Mouse (Mus musculus): ENCODE results near the gene Fcmr.

Fcmr gene

GRCm38 (mm10) chr1:130865541-130866221 lies at the start of gene Fcmr:
Gene Fcmr (plus strand): TSS chr1:130865669.
- in situ Hi-C loops (cut with MboI, MseI): no loop called here

- in situ Hi-C loops (cut with MboI, MseI): loop anchor here (5.0 kb wide), 1 partner anchor 277 kb away; no protein-coding TSS in a partner anchor
These were observed 45.7 kb upstream of the Fcmr start for GRCm38 (mm10) chr1:130819737-130820136.

GRCm38 (mm10) chr1:130820316-130821148 lies 44.9 kb upstream of the Fcmr start:
- in situ Hi-C loops (cut with MboI, MseI): loop anchor here (5.0 kb wide), 1 partner anchor 278 kb away; no protein-coding TSS in a partner anchor

- in situ Hi-C loops (cut with MboI, MseI): loop anchor here (5.0 kb wide), 1 partner anchor 279 kb away; no protein-coding TSS in a partner anchor
These were observed 44.4 kb upstream of the Fcmr start for GRCm38 (mm10) chr1:130821149-130821471.

GRCm38 (mm10) chr1:130821911-130822625 lies 43.4 kb upstream of the Fcmr start:
- in situ Hi-C loops (cut with MboI, MseI): loop anchor here (5.0 kb wide), 1 partner anchor 280 kb away; no protein-coding TSS in a partner anchor

- in situ Hi-C loops (cut with MboI, MseI): no loop called here
These were observed 39.0 kb upstream of the Fcmr start, which contains the start of gene Pigr for GRCm38 (mm10) chr1:130826448-130826847. Gene Pigr (plus strand): TSS chr1:130826684.

GRCm38 (mm10) chr1:130828656-130829055 lies 36.8 kb upstream of the Fcmr start:
- in situ Hi-C loops (cut with MboI, MseI): no loop called here

- in situ Hi-C loops (cut with MboI, MseI): no loop called here
These were observed 35.3 kb upstream of the Fcmr start for GRCm38 (mm10) chr1:130829906-130830830.

GRCm38 (mm10) chr1:130832230-130833149 lies 33.0 kb upstream of the Fcmr start:
- in situ Hi-C loops (cut with MboI, MseI): no loop called here

- in situ Hi-C loops (cut with MboI, MseI): no loop called here
These were observed 30.1 kb upstream of the Fcmr start for GRCm38 (mm10) chr1:130835161-130835936.

GRCm38 (mm10) chr1:130838288-130838687 lies 27.2 kb upstream of the Fcmr start:
- in situ Hi-C loops (cut with MboI, MseI): no loop called here

GRCm38 (mm10) chr1:130840599-130841379 lies 24.7 kb upstream of the Fcmr start:
- in situ Hi-C loops (cut with MboI, MseI): no loop called here

GRCm38 (mm10) chr1:130841621-130842020 lies 23.8 kb upstream of the Fcmr start:
- in situ Hi-C loops (cut with MboI, MseI): no loop called here

GRCm38 (mm10) chr1:130844516-130844915 lies 21.0 kb upstream of the Fcmr start:
- in situ Hi-C loops (cut with MboI, MseI): no loop called here

- in situ Hi-C loops (cut with MboI, MseI): no loop called here
These were observed 15.8 kb upstream of the Fcmr start for GRCm38 (mm10) chr1:130849530-130850214.

GRCm38 (mm10) chr1:130850405-130850804 lies 15.1 kb upstream of the Fcmr start:
- in situ Hi-C loops (cut with MboI, MseI): no loop called here

GRCm38 (mm10) chr1:130854819-130855218 lies 10.7 kb upstream of the Fcmr start:
- in situ Hi-C loops (cut with MboI, MseI): no loop called here

GRCm38 (mm10) chr1:130855723-130856122 lies 9.7 kb upstream of the Fcmr start:
- in situ Hi-C loops (cut with MboI, MseI): no loop called here

Measured in T-helper 2 cell (primary cell).